Mouse (Mus musculus) limb, embryonic 12.5 days (tissue): ENCODE results near the gene Iqcd. TPM values are rescaled to one million over a fixed set of nuclear protein-coding genes. Genes with fewer than 3 reads are reported as not detected.
A peak's percentile ranks its signal among the peaks of the same experiment; 100 is the strongest.

Experiments
- ATAC-seq: fragments of 200-750 bp; cut with Nextera tagmentation; 2 replicates; pipeline ENCODE4 v1.8.0; 2017; ENCODE audit warnings: low read depth, moderate TSS enrichment; ENCODE audit not compliant: insufficient number of reproducible peaks, insufficient read depth, low FRiP score, low TSS enrichment
- H3K27ac ChIP-seq: fragments of 300-500 bp; sonication (generic); 2 replicates; pipeline ENCODE4 v1.5.1; 2016; ENCODE audit warnings: mild to moderate bottlenecking, moderate library complexity
- H3K27me3 ChIP-seq: fragments of 300-500 bp; sonication (generic); 2 replicates; pipeline ENCODE4 v1.6.1; 2016; ENCODE audit warnings: mild to moderate bottlenecking, moderate library complexity
- H3K36me3 ChIP-seq: fragments of 300-500 bp; sonication (generic); 2 replicates; pipeline ENCODE4 v1.6.1; 2016; ENCODE audit warnings: mild to moderate bottlenecking, moderate library complexity
- H3K4me1 ChIP-seq: fragments of 300-500 bp; sonication (generic); replicated peaks from 2 replicates; pipeline ENCODE4 v1.6.1; 2016
- H3K4me2 ChIP-seq: fragments of 300-500 bp; sonication (generic); 2 replicates; pipeline ENCODE4 v1.6.1; 2016; ENCODE audit warnings: mild to moderate bottlenecking, moderate library complexity
- H3K4me3 ChIP-seq: fragments of 300-500 bp; sonication (generic); replicated peaks from 2 replicates; pipeline ENCODE4 v1.5.1; 2016; ENCODE audit warnings: mild to moderate bottlenecking
- H3K9ac ChIP-seq: fragments of 300-500 bp; sonication (generic); replicated peaks from 2 replicates; pipeline ENCODE4 v1.6.1; 2016; ENCODE audit warnings: mild to moderate bottlenecking, moderate library complexity
- H3K9me3 ChIP-seq: fragments of 300-500 bp; sonication (generic); 2 replicates; pipeline ENCODE4 v1.6.1; 2016; ENCODE audit warnings: mild to moderate bottlenecking, moderate library complexity
- WGBS: fragments of 180-500 bp; shearing (Covaris S2); methylation state at CpG from one replicate; pipeline ENCODE4 v1.1.7; 2016; 5-methylcytosine and 5-hydroxymethylcytosine counted together
- polyA plus RNA-seq: library from polyadenylated mRNA; unstranded; fragments of >200 nt; fragmentation: Nextera tagmentation; extraction: Ambion mirVana; gene quantifications from 2 replicates; pipeline ENCODE4 v1.2.1, GENCODE M21; 2016

The Iqcd gene
- polyA plus RNA-seq, 1 experiment from 2014 or later = 0.64 TPM

GRCm38 (mm10) chr5:120586741-120587615 is 1.8 kb upstream of the Iqcd start:
- Histone ChIP-seq H3K4me1 (peaks cover 29% of the 10 kb centered on the region), H3K27ac (peak overlapping the region; percentile 20; the same call in 1 of the 2 replicates), H3K36me3 (peaks cover 33% of the 10 kb centered on the region), H3K9me3 (no peaks in the 10 kb centered on the region), H3K27me3 (no peaks in the 10 kb centered on the region), H3K4me3 (peak overlapping the region; percentile 72), H3K4me2 (peak overlapping the region; percentile 94), H3K9ac (no peak overlapping the region)
- ATAC-seq = no peak
- WGBS = 16% methylated on average over 17 of the region's 17 CpGs

GRCm38 (mm10) chr5:120587616-120587926 is 1.2 kb upstream of the Iqcd start:
- H3K36me3 ChIP-seq = peaks cover 27% of the 10 kb centered on the region
- no peaks in the 10 kb centered on the region for H3K9me3 ChIP-seq
- no peaks in the 10 kb centered on the region for H3K27me3 ChIP-seq
- H3K27ac ChIP-seq = no peak overlapping the region
- ATAC-seq = no peak
- peak overlapping the region; percentile 94 for H3K4me2 ChIP-seq
- WGBS = 31% methylated on average over 9 of the region's 9 CpGs
- peaks cover 29% of the 10 kb centered on the region for H3K4me1 ChIP-seq
- peak overlapping the region; percentile 81; the same call in 1 of the 2 replicates for H3K9ac ChIP-seq
- H3K4me3 ChIP-seq = peak overlapping the region; percentile 72

GRCm38 (mm10) chr5:120587940-120588568 is 762 bp upstream of the Iqcd start:
- ATAC-seq = no peak
- Histone ChIP-seq H3K27ac (peak overlapping the region; percentile 59; the same call in 1 of the 2 replicates), H3K4me1 (peaks cover 29% of the 10 kb centered on the region), H3K9me3 (no peaks in the 10 kb centered on the region), H3K4me3 (peak overlapping the region; percentile 72), H3K36me3 (peaks cover 22% of the 10 kb centered on the region), H3K27me3 (no peaks in the 10 kb centered on the region), H3K9ac (peak overlapping the region; percentile 81), H3K4me2 (peak overlapping the region; percentile 94)
- WGBS = under 1% methylated on average over 29 of the region's 29 CpGs

DNA sequence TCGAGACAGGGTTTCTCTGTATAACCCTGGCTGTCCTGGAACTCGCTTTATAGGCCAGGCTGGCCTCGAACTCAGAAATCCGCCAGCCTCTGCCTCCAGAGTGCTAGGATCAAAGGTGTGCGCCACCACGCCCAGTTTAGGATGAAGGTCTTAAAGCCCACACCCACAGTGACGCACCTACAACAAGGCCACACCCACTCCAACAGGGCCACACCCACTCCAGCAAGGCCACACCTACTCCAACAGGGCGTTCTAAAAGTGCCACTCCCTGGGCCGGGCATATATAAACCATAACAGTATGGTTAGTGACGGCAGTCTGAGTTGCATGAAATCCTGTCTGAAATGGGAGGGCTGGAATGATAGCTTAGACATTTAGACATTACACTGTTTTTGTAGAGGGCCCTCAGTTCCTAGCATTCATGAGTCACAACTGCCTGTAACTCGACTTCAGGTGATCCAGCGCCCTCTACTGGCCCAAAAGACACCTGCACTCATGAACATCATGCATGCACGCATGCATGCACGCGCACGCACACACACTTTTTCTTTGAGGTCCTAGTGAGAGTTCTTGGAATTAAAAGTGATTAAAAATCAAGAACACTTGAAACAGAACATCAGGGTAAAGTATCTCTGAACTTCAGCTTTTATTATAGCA is 1.7 kb downstream of the Iqcd start:
- H3K27me3 ChIP-seq = no peaks in the 10 kb centered on the region
- WGBS = 72% methylated on average over 16 of the region's 16 CpGs
- peaks cover 24% of the 10 kb centered on the region for H3K4me1 ChIP-seq
- no peak overlapping the region for H3K4me3 ChIP-seq
- ATAC-seq = no peak
- H3K4me2 ChIP-seq = no peak overlapping the region
- no peak overlapping the region for H3K9ac ChIP-seq
- no peak overlapping the region for H3K27ac ChIP-seq
- H3K9me3 ChIP-seq = no peaks in the 10 kb centered on the region
- H3K36me3 ChIP-seq = no peaks in the 10 kb centered on the region

GRCm38 (mm10) chr5:120592141-120592540 is 3.3 kb downstream of the Iqcd start:
- Histone ChIP-seq H3K27ac (no peak overlapping the region), H3K4me3 (no peak overlapping the region), H3K27me3 (no peaks in the 10 kb centered on the region), H3K9me3 (no peaks in the 10 kb centered on the region), H3K4me2 (no peak overlapping the region), H3K9ac (no peak overlapping the region), H3K4me1 (peaks cover 14% of the 10 kb centered on the region), H3K36me3 (no peaks in the 10 kb centered on the region)
- ATAC-seq = no peak
- WGBS = 68% methylated on average over 7 of the region's 7 CpGs

DNA sequence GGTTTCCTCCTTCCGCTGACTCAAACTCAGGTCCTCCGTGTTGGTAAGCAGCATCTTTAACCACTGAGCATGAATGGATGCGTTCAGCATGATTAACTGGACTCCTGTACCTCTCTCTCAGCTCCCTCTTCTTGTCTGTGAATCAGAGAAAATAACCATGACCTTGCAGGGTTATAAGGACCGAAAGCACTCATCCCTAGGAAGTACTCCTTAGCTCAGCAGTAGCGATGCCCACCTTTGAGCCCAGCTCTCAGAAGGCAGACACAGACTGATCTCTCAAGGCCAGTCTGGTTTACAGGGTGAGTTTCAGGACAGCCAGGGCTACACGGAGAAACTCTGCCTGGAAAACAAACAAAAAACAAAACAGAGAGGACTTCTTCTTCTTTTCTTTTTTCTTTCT is 5.7 kb downstream of the Iqcd start:
- Histone ChIP-seq H3K9ac (no peak overlapping the region), H3K4me1 (no peaks in the 10 kb centered on the region), H3K9me3 (no peaks in the 10 kb centered on the region), H3K36me3 (no peaks in the 10 kb centered on the region), H3K27me3 (no peaks in the 10 kb centered on the region), H3K4me3 (no peak overlapping the region), H3K27ac (no peak overlapping the region), H3K4me2 (no peak overlapping the region)
- ATAC-seq = no peak
- 87% methylated on average over 6 of the region's 6 CpGs for WGBS

DNA sequence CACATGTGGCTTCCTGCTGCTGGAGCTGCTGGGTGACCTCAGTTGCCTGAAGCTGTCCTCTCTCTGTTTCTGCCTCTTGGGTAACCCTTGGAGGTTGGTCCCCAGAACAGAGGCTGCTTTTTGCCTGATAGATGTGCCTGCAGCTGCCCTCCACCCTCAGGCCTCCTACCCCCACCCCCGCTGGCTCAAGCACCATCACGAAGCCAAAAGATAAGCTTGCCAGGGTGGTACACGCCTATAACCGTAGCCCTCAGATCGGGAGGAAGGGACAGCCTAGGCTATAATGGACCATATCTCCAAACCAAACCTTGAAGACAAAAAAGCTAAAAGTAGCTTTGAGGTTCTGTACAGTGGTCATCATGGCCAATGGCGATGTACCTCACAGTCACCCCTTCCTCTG is 10.8 kb downstream of the Iqcd start:
- no peak for ATAC-seq
- Histone ChIP-seq H3K27me3 (no peaks in the 10 kb centered on the region), H3K36me3 (no peaks in the 10 kb centered on the region), H3K9ac (no peak overlapping the region), H3K4me1 (no peaks in the 10 kb centered on the region), H3K9me3 (no peaks in the 10 kb centered on the region), H3K27ac (no peak overlapping the region), H3K4me2 (no peak overlapping the region), H3K4me3 (no peak overlapping the region)
- 90% methylated on average over 6 of the region's 6 CpGs for WGBS

- Histone ChIP-seq H3K27ac (no peak overlapping the region), H3K9me3 (no peaks in the 10 kb centered on the region)
Measured at GRCm38 (mm10) chr5:120600946-120601668, 12.3 kb downstream of the Iqcd start.

GRCm38 (mm10) chr5:120602210-120602609 is 13.4 kb downstream of the Iqcd start:
- H3K4me3 ChIP-seq = no peak overlapping the region
- H3K9me3 ChIP-seq = no peaks in the 10 kb centered on the region
- ATAC-seq = no peak
- no peak overlapping the region for H3K27ac ChIP-seq
- peaks cover 4% of the 10 kb centered on the region; the same call in 1 of the 2 replicates for H3K36me3 ChIP-seq
- 83% methylated on average over 12 of the region's 12 CpGs for WGBS
- H3K27me3 ChIP-seq = no peaks in the 10 kb centered on the region
- no peak overlapping the region for H3K9ac ChIP-seq
- no peak overlapping the region for H3K4me2 ChIP-seq
- 0 out of 2 replicates have a peak, but pooled peaks cover 5% of the 10 kb centered on the region for H3K4me1 ChIP-seq

More at GRCm38 (mm10) chr5:120600946-120601668, 12.3 kb downstream of the Iqcd start:
- no peak; the same call in 1 of the 2 replicates for ATAC-seq
- no peak overlapping the region for H3K9ac ChIP-seq
- no peak overlapping the region for H3K4me2 ChIP-seq
- 64% methylated on average over 11 of the region's 11 CpGs for WGBS
- no peaks in the 10 kb centered on the region for H3K27me3 ChIP-seq
- H3K36me3 ChIP-seq = no peaks in the 10 kb centered on the region
- H3K4me1 ChIP-seq = 0 out of 2 replicates have a peak, but pooled peaks cover 5% of the 10 kb centered on the region
- H3K4me3 ChIP-seq = no peak overlapping the region

DNA sequence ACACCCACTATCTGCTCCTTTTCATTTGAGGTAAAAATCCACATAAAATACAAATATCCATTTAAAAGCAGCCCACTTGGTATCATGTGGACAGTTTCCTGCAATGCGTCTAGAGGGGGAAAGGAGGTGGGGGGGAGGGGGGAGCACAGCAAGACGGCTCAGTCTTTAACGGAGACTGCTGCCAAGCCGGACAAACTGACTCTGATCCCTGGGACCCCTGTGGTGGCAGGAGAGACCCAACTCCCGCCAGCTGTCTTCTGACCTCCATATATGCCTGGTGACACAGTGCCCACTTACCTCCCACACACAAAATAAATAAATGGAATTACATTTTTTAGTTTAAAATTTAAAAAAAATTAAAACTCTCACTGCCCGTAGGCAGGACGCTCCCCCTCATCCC is 14.7 kb downstream of the Iqcd start:
- 0 out of 2 replicates have a peak, but pooled peaks cover 5% of the 10 kb centered on the region for H3K4me1 ChIP-seq
- H3K9ac ChIP-seq = no peak overlapping the region
- ATAC-seq = no peak
- no peaks in the 10 kb centered on the region for H3K9me3 ChIP-seq
- no peak overlapping the region for H3K4me2 ChIP-seq
- H3K27ac ChIP-seq = no peak overlapping the region
- peaks cover 10% of the 10 kb centered on the region for H3K36me3 ChIP-seq
- no peaks in the 10 kb centered on the region for H3K27me3 ChIP-seq
- no peak overlapping the region for H3K4me3 ChIP-seq
- whole genome bisulfite sequencing = 64% methylated on average over 7 of the region's 7 CpGs
